Mouse (Mus musculus) stomach, postnatal 0 days (tissue): ENCODE measurements around the gene Cacnb1.

ENCODE experiments used
- CTCF ChIP-seq: IDR thresholded peaks from 2 replicates; pipeline ENCODE4 v1.5.1; 2016; ENCODE audit warnings: antibody characterized with exemption, low read depth, mild to moderate bottlenecking, moderate library complexity
- EP300 ChIP-seq: optimal IDR thresholded peaks from 2 replicates; pipeline ENCODE3; 2016; ENCODE audit warnings: antibody characterized with exemption

- TF ChIP-seq CTCF = no peak
- peak; percentile 27 for TF ChIP-seq EP300
These were observed 3.9 kb upstream of the Cacnb1 start, which contains the start of gene Rpl19 for GRCm38 (mm10) chr11:98026570-98027296.
